Mouse (Mus musculus) liver, embryonic 14.5 days (tissue): ENCODE data around the gene Tmem88.

Experiments used
- CTCF ChIP-seq: IDR thresholded peaks from 2 replicates; pipeline ENCODE4 v1.5.1; 2016; ENCODE audit warnings: antibody characterized with exemption, low read depth, control low read depth
- EP300 ChIP-seq: IDR thresholded peaks from 2 replicates; pipeline ENCODE4 v1.6.1; 2016; ENCODE audit warnings: antibody characterized with exemption, low read depth

DNA sequence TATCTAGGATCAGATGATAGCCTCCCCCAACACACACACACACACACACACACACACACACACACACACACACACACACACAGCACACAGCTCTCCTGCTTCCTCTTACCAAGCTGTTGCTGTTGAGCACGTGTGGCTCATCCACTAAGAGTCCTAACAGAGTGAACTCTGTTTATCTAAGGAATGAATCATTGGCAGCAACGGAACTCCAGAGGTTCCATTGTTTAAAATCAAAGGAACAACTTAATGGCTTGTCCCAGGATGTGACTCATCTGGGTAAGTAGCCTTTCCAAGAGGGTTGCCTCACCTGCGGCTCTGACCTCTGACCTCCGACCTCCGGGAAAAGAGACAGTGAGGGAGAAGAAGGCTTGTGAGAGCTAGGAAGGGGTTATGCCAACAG is 45.3 kb upstream of the Tmem88 start:
- TF ChIP-seq CTCF (no peak), EP300 (no peak)
